Mouse (Mus musculus): ENCODE data around the gene Gm49355. TPM values are rescaled to one million over a fixed set of nuclear protein-coding genes. Genes with fewer than 3 reads are reported as not detected.

Gene Gm49355
- polyA plus RNA-seq, 1 experiment from 2014 or later, result 0.13 TPM

DNA sequence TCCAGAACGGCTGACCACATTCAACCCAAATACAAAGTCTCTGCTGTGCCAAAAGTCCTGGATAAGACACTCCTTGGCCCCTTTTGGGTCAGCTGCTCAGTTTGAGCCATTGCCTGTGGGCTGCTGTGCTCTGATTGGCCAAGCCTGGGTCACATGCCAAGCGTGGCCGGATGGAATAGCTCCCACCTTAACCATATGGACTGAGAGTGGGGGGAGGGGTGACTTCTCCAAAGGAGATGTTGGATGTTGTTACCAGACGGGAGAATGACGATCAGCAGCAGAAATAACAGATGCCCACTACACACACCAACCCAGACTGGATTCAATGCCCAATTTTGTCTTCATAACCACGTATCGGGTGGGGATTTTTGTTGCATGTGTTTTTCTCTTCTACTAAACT, 51.1 kb downstream of the Gm49355 start:
- ATAC-seq (ENCODE audit: low read depth) (no peak), DNase-seq (no peak)
- H3K4me2 ChIP-seq, result no peak overlapping the region
- no peaks in the 10 kb centered on the region for H3K9me3 ChIP-seq (replicated peaks)
- H3K9ac ChIP-seq, result no peak overlapping the region
- H3K4me1 ChIP-seq (replicated peaks), result no peaks in the 10 kb centered on the region
- no peaks in the 10 kb centered on the region for H3K36me3 ChIP-seq
- H3K4me3 ChIP-seq (replicated peaks), result no peak overlapping the region
- WGBS (ENCODE audit: insufficient replicate concordance), result 28% methylated on average over 7 of the region's 7 CpGs
- H3K27ac ChIP-seq, result no peak overlapping the region
- H3K27me3 ChIP-seq, result peaks cover 59% of the 10 kb centered on the region

DNA sequence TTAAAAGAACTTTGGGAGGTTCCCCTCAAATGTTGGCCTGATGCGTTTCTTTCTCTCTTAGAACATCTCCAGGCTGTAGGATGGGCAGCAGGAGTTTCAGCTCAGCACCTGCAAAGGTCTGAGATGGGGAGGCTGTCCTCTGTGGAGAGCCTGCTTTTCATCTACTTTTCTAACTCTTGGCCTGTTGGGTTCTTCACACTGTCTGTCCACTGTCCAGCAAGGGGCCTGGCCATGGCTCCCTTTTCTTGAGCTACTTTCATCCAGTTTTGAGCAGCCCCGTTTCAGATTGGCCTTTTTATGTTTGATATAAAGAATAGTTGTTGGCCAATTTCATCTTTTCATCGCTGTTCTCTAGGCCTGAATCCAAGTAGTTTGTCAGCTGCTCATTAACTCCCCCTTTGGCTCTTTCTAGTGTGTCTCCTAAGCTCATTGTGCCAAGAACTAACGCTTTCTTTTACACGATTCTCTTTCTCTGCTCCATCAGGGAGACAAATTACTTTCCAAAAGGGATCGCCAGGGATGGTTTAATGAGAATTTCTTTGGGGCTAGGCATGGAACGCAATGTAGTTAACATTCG, 53.7 kb downstream of the Gm49355 start:
- H3K36me3 ChIP-seq, result no peaks in the 10 kb centered on the region
- H3K4me3 ChIP-seq (replicated peaks), result no peak overlapping the region
- no peaks in the 10 kb centered on the region for H3K4me1 ChIP-seq (replicated peaks)
- H3K4me2 ChIP-seq, result no peak overlapping the region
- H3K27me3 ChIP-seq, result peaks cover 85% of the 10 kb centered on the region
- DNase-seq (no peak), ATAC-seq (ENCODE audit: low read depth) (no peak)
- H3K9me3 ChIP-seq (replicated peaks), result no peaks in the 10 kb centered on the region
- 10% methylated on average over 8 of the region's 8 CpGs for WGBS (ENCODE audit: insufficient replicate concordance)
- no peak overlapping the region for H3K27ac ChIP-seq
- no peak overlapping the region for H3K9ac ChIP-seq

DNA sequence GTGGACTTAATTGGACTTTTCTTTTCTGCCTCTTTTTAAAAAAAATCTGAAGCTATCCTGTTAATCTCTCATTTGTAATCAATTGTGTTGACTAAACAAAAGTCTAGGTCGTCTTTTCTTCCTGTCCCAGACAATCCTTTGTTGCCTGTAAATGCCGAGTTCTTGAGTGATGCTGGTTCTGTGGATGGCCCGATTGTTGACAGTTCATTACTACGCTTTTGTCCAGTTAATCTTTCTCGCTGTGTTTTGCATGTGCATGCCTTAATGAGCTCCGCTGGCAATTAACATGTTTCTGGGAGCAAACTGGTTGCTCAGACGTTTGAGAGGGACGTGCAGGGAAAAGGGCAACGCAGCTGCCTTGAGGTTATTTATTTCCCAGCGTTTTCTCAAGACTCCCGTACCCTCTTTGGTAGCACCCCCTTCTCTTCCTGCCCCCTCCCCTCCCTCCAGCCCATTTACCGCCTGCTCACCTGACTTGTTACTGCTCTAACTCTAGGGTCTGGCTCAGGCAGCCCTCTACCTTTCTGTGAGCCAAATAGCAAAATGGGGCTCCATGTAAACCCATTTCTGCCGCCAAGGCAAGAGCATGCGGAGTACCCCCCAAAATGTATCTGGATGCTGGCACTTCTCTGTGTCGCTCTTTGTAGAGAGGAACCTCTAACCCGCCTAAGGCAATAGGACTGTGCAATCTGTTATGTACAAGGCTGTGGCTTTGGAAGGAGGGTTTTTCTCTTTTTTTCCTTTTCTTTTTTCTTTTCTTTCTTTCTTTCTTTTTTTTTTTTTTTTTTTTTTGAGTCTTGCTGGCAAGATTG, 54.4 kb downstream of the Gm49355 start:
- WGBS (ENCODE audit: insufficient replicate concordance), result 5% methylated on average over 16 of the region's 16 CpGs
- Histone ChIP-seq H3K9me3 (replicated peaks) (no peaks in the 10 kb centered on the region), H3K27ac (no peak overlapping the region), H3K9ac (no peak overlapping the region), H3K4me3 (replicated peaks) (no peak overlapping the region), H3K27me3 (peaks cover 92% of the 10 kb centered on the region), H3K36me3 (no peaks in the 10 kb centered on the region), H3K4me1 (replicated peaks) (no peaks in the 10 kb centered on the region), H3K4me2 (no peak overlapping the region)
- ATAC-seq (ENCODE audit: low read depth), result no peak
- DNase-seq, result no peak

- no peak for ATAC-seq (ENCODE audit: low read depth)
These were observed 55.2 kb downstream of the Gm49355 start for GRCm38 (mm10) chr14:12338811-12339565.

DNA sequence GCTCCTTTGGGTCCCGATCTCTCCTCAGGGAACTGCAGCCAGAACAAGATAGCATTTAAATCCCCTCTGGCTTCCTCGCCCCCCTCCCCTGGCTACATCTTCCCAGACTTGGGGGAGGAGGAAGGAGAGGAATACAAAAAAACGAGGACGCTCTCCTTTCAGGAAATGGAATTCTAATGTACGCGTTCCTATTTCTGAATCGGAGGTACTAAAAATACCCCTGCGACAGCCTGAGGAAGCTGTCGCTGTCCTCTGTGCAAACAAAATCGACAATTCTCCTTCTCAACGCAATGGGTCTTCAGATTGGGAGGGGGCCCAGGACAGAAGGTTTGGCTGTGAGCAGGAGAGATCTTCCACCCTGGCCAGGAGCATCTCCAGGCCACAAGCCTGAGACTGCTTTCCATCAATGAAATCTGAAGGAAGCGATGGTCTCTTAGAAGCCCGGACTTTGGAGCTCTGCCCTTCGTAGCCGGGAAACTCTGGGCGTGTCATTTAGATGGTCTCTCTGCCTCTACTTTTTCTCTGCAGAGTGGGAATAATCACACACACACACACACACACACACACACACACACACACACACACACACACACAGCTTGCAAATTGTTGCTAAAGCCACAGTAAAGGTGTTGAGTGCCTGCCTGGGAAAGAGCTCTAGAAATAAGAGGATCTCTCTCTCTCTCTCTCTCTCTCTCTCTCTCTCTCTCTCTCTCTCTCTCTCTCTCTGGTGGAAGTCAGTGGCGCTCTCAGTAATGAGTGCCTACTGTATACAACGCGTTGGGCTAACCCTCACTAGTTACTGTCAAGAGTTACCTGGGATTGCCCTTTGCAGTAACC, 56.7 kb downstream of the Gm49355 start:
- no peak overlapping the region for H3K9ac ChIP-seq
- ATAC-seq (ENCODE audit: low read depth), result no peak
- DNase-seq, result no peak
- H3K27me3 ChIP-seq, result peaks cover 99% of the 10 kb centered on the region
- no peaks in the 10 kb centered on the region for H3K9me3 ChIP-seq (replicated peaks)
- no peaks in the 10 kb centered on the region for H3K36me3 ChIP-seq
- H3K4me2 ChIP-seq, result no peak overlapping the region
- 3% methylated on average over 19 of the region's 19 CpGs for WGBS (ENCODE audit: insufficient replicate concordance)
- H3K27ac ChIP-seq, result no peak overlapping the region
- no peak overlapping the region for H3K4me3 ChIP-seq (replicated peaks)
- no peaks in the 10 kb centered on the region for H3K4me1 ChIP-seq (replicated peaks)

More at GRCm38 (mm10) chr14:12338811-12339565, 55.2 kb downstream of the Gm49355 start:
- H3K9ac ChIP-seq, result no peak overlapping the region
- H3K4me1 ChIP-seq (replicated peaks), result no peaks in the 10 kb centered on the region
- no peak for DNase-seq
- H3K27me3 ChIP-seq, result peaks cover 99% of the 10 kb centered on the region
- H3K27ac ChIP-seq, result no peak overlapping the region
- no peak overlapping the region for H3K4me3 ChIP-seq (replicated peaks)
- H3K9me3 ChIP-seq (replicated peaks), result no peaks in the 10 kb centered on the region
- no peaks in the 10 kb centered on the region for H3K36me3 ChIP-seq
- 3% methylated on average over 10 of the region's 10 CpGs for WGBS (ENCODE audit: insufficient replicate concordance)
- H3K4me2 ChIP-seq, result no peak overlapping the region

DNA sequence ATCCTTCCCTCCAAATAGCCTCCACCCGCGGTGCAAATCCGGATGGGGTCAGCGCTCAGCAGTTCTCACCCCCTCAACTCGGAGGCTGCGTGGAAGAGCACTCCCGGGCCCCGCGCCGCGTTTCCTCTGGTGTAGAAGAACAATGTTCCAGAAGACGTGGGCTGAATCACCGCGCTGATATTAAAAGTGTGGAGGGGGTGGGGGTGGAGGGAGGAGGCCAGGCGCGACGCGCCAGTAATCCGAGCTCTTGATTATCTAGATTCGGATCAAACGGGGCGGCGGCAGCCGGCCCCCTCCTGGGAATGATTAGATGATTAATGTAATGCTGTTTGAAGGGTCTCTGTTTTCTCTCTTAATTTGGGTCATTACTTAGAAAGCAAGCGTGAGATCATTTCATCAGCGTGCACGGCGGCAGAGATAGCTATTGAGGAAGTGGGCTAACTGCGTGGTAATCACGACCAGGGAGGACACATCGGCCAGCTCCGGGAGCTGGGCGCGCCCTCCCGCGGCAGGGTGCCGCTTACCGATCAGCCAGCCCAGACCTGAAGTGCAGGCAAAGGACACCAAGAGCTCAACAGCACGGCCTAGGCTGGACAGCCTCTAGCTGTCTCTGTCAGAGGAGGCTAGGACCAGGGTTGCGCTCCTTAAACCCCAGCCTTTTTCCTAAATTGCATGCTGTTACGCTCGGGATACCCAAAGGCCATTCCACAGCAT, 57.5 kb downstream of the Gm49355 start:
- no peak overlapping the region for H3K4me2 ChIP-seq
- no peak overlapping the region for H3K9ac ChIP-seq
- H3K4me1 ChIP-seq (replicated peaks), result no peaks in the 10 kb centered on the region
- peaks cover 100% of the 10 kb centered on the region for H3K27me3 ChIP-seq
- no peak for ATAC-seq (ENCODE audit: low read depth)
- no peak for DNase-seq
- WGBS (ENCODE audit: insufficient replicate concordance), result 2% methylated on average over 42 of the region's 42 CpGs
- H3K36me3 ChIP-seq, result no peaks in the 10 kb centered on the region
- H3K4me3 ChIP-seq (replicated peaks), result no peak overlapping the region
- H3K27ac ChIP-seq, result no peak overlapping the region
- no peaks in the 10 kb centered on the region for H3K9me3 ChIP-seq (replicated peaks)

DNA sequence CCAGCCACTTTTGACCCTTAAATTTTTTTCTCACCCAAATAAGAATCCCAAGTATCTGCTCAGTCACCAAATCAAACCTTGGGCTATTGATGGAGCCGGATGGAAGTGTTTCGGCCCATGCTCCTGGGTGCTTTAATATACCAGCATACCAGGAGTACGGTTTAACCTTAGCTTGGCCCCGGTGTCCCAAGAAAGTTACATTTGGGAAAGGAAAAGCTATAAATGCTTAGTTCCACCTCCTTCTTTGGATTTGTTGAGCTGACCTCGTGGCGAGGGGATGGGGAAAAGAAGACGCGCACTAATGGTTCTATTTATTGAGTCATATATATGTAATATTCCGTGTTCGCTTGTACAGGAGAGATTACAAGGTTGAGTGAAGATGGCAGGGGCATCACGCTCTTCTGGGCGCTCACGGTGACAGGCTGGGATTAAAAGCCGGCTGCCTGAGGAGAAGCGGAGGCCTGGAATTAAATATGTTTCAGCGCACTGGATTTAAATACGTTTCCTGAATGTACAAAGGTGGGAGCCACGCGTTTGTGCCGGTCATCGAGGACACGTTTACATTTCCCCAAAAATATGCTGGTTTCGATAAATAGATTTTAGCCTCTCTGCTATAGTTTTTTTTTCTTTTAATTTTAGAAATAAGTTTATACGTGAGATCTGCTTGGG, 58.1 kb downstream of the Gm49355 start:
- Histone ChIP-seq H3K4me1 (replicated peaks) (no peaks in the 10 kb centered on the region), H3K4me3 (replicated peaks) (no peak overlapping the region), H3K27me3 (peaks cover 100% of the 10 kb centered on the region), H3K9ac (no peak overlapping the region), H3K9me3 (replicated peaks) (no peaks in the 10 kb centered on the region), H3K4me2 (no peak overlapping the region), H3K36me3 (no peaks in the 10 kb centered on the region), H3K27ac (no peak overlapping the region)
- no peak for DNase-seq
- 4% methylated on average over 24 of the region's 24 CpGs for WGBS (ENCODE audit: insufficient replicate concordance)
- no peak for ATAC-seq (ENCODE audit: low read depth)

- no peak for DNase-seq
These were observed 58.8 kb downstream of the Gm49355 start for GRCm38 (mm10) chr14:12342458-12343131.

GRCm38 (mm10) chr14:12343451-12343941, 59.7 kb downstream of the Gm49355 start:
- H3K36me3 ChIP-seq, result no peaks in the 10 kb centered on the region
- no peaks in the 10 kb centered on the region for H3K4me1 ChIP-seq (replicated peaks)
- WGBS (ENCODE audit: insufficient replicate concordance), result 4% methylated on average over 20 of the region's 20 CpGs
- no peak overlapping the region for H3K4me3 ChIP-seq (replicated peaks)
- peaks cover 100% of the 10 kb centered on the region for H3K27me3 ChIP-seq
- H3K9me3 ChIP-seq (replicated peaks), result no peaks in the 10 kb centered on the region
- H3K9ac ChIP-seq, result no peak overlapping the region
- no peak overlapping the region for H3K27ac ChIP-seq
- DNase-seq, result no peak
- no peak for ATAC-seq (ENCODE audit: low read depth)
- H3K4me2 ChIP-seq, result no peak overlapping the region

More at GRCm38 (mm10) chr14:12342458-12343131, 58.8 kb downstream of the Gm49355 start:
- no peak overlapping the region for H3K4me3 ChIP-seq (replicated peaks)
- H3K27me3 ChIP-seq, result peaks cover 100% of the 10 kb centered on the region
- ATAC-seq (ENCODE audit: low read depth), result no peak
- H3K27ac ChIP-seq, result no peak overlapping the region
- H3K4me1 ChIP-seq (replicated peaks), result no peaks in the 10 kb centered on the region
- H3K4me2 ChIP-seq, result no peak overlapping the region
- no peaks in the 10 kb centered on the region for H3K9me3 ChIP-seq (replicated peaks)
- H3K36me3 ChIP-seq, result no peaks in the 10 kb centered on the region
- 3% methylated on average over 23 of the region's 23 CpGs for WGBS (ENCODE audit: insufficient replicate concordance)
- no peak overlapping the region for H3K9ac ChIP-seq
